Mouse (Mus musculus) embryonic facial prominence, embryonic 11.5 days (tissue): Measurements from ENCODE around the gene Atf6. TPM values are rescaled to one million over a fixed set of nuclear protein-coding genes. Genes with fewer than 3 reads are reported as not detected.

Experiments used
- ATAC-seq: fragments of 200-750 bp; cut with Nextera tagmentation; replicated peaks from 2 replicates; pipeline ENCODE4 v1.8.0; 2017; ENCODE audit warnings: low read depth; ENCODE audit not compliant: insufficient number of reproducible peaks, low FRiP score, low TSS enrichment
- DNase-seq: peaks from one replicate; pipeline ENCODE4 v3.0.0-alpha.2; 2015; ENCODE audit warnings: low spot score
- H3K27ac ChIP-seq: fragments of 300-500 bp; sonication (generic); replicated peaks from 2 replicates; pipeline ENCODE4 v1.5.1; 2014; ENCODE audit warnings: mild to moderate bottlenecking, low read depth, low read length, control low read depth
- H3K27me3 ChIP-seq: fragments of 300-500 bp; sonication (generic); 2 replicates; pipeline ENCODE4 v1.6.1; 2014; ENCODE audit warnings: mild to moderate bottlenecking, low read length, moderate library complexity, mixed read lengths; ENCODE audit not compliant: control insufficient read depth, insufficient read depth
- H3K36me3 ChIP-seq: fragments of 300-500 bp; sonication (generic); replicated peaks from 2 replicates; pipeline ENCODE4 v1.6.1; 2014; ENCODE audit warnings: low read depth, mild to moderate bottlenecking, low read length, moderate library complexity, mixed read lengths; ENCODE audit not compliant: control insufficient read depth, insufficient read depth
- H3K4me1 ChIP-seq: fragments of 300-500 bp; sonication (generic); 2 replicates; pipeline ENCODE4 v1.6.1; 2014; ENCODE audit warnings: low read length, mixed read lengths; ENCODE audit not compliant: control insufficient read depth, insufficient read depth
- H3K4me2 ChIP-seq: fragments of 300-500 bp; sonication (generic); 2 replicates; pipeline ENCODE4 v1.6.1; 2014; ENCODE audit warnings: low read depth, mild to moderate bottlenecking, control low read depth, low read length, moderate library complexity
- H3K4me3 ChIP-seq: fragments of 300-500 bp; sonication (generic); 2 replicates; pipeline ENCODE4 v1.5.1; 2014; ENCODE audit warnings: low read depth, low read length, control low read depth
- H3K9ac ChIP-seq: fragments of 300-500 bp; sonication (generic); replicated peaks from 2 replicates; pipeline ENCODE4 v1.6.1; 2014; ENCODE audit warnings: mild to moderate bottlenecking, control low read depth, low read length
- H3K9me3 ChIP-seq: fragments of 300-500 bp; sonication (generic); replicated peaks from 2 replicates; pipeline ENCODE4 v1.6.1; 2016; ENCODE audit warnings: mild to moderate bottlenecking, low read length, inconsistent platforms, mixed read lengths; ENCODE audit not compliant: control insufficient read depth
- WGBS: fragments of 180-500 bp; shearing (Covaris S2); extraction: QIAGEN DNeasy Blood & Tissue Kit; methylation state at CpG from one replicate; pipeline ENCODE4 v1.1.7; 2014; 5-methylcytosine and 5-hydroxymethylcytosine counted together
- polyA plus RNA-seq: library from polyadenylated mRNA; unstranded; fragments of >200 nt; fragmentation: Nextera tagmentation; extraction: Ambion mirVana; gene quantifications from 2 replicates; pipeline ENCODE4 v1.2.1, GENCODE M21; 2014

Gene Atf6
- polyA plus RNA-seq, 1 experiment from 2014 or later, result 8.4 TPM

DNA sequence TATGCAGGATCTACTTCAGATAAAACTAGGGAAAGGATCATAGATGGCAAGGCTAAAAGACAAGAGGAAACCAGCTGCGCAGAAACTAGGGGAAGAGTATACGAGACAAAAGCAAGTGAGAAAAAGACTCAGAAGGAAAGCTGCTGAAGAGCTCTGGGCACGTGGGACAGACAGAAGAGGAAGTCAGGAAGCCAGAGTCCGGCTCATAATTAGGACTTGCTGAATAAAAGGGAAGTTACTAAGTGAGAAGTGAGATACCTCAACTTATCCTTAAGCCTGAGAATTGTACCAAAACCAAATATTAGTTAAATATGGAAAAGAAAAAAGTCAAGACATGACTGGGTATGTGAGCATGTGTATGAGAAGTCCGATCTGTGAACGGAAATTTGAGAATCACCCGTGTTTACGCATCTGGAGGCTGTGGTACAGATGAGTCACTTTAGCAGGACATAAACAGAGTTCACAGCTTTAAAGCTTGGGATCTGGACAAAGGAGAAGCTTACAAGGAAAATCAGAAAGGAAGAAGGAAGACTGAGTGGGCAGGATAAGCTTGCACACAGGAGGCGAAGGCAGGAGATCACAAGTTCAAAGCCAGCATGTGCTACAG is 71.7 kb downstream of the Atf6 start:
- Histone ChIP-seq H3K27me3 (no peaks in the 10 kb centered on the region), H3K4me2 (no peak overlapping the region), H3K4me1 (no peaks in the 10 kb centered on the region), H3K4me3 (no peak overlapping the region), H3K9ac (no peak overlapping the region), H3K36me3 (no peaks in the 10 kb centered on the region), H3K27ac (no peak overlapping the region), H3K9me3 (no peaks in the 10 kb centered on the region)
- DNase-seq (no peak), ATAC-seq (no peak)
- 83% methylated on average over 9 of the region's 9 CpGs for WGBS

DNA sequence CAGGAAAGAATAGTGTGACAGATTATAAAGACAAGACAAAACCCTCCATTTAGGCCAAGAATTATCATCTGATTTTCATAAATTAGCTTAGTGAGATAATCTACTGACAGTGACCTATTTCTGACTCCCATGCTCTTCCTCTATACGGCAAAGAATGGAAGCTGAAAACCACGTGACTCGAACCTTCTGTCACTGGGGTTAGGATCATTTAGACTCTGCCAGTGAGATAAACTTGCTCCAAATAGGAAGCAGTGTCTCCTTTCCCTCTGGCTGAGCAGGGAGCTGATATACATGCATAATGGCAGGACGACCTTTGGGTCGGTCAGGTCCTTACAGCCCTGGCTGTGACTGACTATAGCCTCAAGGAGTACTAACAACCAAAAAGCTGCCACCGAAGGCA is 76.0 kb downstream of the Atf6 start:
- Histone ChIP-seq H3K4me3 (no peak overlapping the region), H3K36me3 (no peaks in the 10 kb centered on the region), H3K9ac (no peak overlapping the region), H3K4me1 (no peaks in the 10 kb centered on the region), H3K9me3 (no peaks in the 10 kb centered on the region), H3K27ac (no peak overlapping the region), H3K27me3 (no peaks in the 10 kb centered on the region), H3K4me2 (no peak overlapping the region)
- 77% methylated on average over 6 of the region's 6 CpGs for WGBS
- no peak for ATAC-seq
- no peak for DNase-seq

DNA sequence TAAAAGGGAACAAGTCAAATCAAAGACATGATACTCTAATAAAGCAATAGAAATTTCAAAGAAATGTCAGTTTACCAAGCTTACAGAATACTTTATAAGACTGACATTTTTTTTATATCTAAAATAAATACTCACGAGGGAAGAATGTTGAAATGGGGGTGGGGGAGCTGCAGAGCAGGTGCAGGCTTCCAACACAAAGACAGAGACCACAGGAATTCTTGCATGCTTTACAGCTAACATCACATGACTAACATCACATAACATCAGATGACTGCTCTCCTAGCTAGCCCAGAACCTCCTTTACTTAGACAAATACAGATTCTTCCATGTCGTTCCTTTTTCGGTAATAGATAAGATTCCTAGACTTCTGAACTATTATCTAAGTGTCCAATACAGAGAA is 76.6 kb downstream of the Atf6 start:
- Histone ChIP-seq H3K36me3 (no peaks in the 10 kb centered on the region), H3K27me3 (no peaks in the 10 kb centered on the region), H3K4me3 (no peak overlapping the region), H3K4me2 (no peak overlapping the region), H3K27ac (no peak overlapping the region), H3K9me3 (no peaks in the 10 kb centered on the region), H3K9ac (no peak overlapping the region), H3K4me1 (no peaks in the 10 kb centered on the region)
- no peak for ATAC-seq
- WGBS, result 83% methylated on average over 3 of the region's 3 CpGs
- DNase-seq, result no peak

DNA sequence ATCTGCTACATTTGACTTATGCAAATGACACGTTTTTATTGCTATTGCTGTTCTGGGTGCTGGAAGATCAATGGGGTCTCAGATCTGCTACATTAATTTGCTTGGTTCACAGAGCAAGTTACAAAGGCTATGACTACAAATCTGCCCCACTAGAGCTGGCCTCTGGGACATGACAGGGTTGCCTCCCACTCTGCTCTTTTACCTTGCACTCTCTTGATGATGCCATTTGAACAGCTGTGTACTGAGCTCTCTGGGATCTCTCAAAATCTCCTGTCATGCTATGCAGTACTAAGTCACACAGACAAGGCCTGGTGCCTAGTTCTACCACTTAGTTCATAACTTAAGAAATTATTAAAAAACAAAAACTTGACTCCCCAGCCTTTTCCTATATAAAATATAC is 79.9 kb downstream of the Atf6 start:
- no peak overlapping the region for H3K9ac ChIP-seq
- H3K4me1 ChIP-seq, result no peaks in the 10 kb centered on the region
- H3K4me3 ChIP-seq, result no peak overlapping the region
- no peak for ATAC-seq
- no peak overlapping the region for H3K4me2 ChIP-seq
- H3K36me3 ChIP-seq, result no peaks in the 10 kb centered on the region
- 70% methylated on average over 1 of the region's 1 CpGs for WGBS
- H3K27me3 ChIP-seq, result no peaks in the 10 kb centered on the region
- DNase-seq, result no peak
- no peaks in the 10 kb centered on the region for H3K9me3 ChIP-seq
- no peak overlapping the region for H3K27ac ChIP-seq

DNA sequence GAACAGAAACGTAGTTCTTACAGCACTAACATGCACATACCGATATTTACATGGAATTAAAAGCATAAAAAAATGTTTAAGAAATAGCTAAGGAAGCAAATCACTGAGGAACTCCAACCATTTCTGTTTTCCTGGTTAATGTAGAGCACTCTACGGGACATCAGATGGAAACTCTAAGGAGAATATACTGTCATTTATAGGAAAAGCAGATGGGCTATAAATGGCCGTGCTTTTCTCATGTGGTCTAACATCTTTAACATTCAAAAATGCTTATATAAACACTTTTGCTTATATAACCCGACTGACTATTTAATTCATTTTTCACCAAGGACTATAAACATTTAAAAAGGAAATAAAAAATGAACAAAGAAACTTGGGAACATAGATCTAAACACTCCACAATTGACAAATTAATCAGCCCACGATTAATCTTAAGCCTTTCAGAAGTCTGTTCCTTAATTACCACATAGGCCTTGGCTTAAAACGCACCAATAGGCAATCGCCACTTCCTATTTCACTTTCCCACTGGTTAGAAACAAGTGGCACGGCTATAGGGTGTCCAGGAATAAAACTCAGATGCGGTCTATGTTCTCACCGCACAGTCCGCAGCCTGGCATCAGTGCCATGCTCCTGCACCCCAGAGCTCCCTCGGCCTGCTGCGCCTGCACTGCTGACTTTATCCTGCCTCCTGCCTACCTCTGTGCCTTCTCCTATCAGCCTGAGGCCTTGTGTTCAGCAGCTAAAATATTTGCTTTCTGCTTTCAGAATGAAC is 80.8 kb downstream of the Atf6 start:
- H3K4me2 ChIP-seq, result no peak overlapping the region
- H3K27me3 ChIP-seq, result no peaks in the 10 kb centered on the region
- no peaks in the 10 kb centered on the region for H3K4me1 ChIP-seq
- H3K36me3 ChIP-seq, result no peaks in the 10 kb centered on the region
- no peak overlapping the region for H3K4me3 ChIP-seq
- no peak overlapping the region for H3K27ac ChIP-seq
- H3K9ac ChIP-seq, result no peak overlapping the region
- ATAC-seq (no peak), DNase-seq (no peak)
- 91% methylated on average over 14 of the region's 14 CpGs for whole genome bisulfite sequencing
- no peaks in the 10 kb centered on the region for H3K9me3 ChIP-seq

DNA sequence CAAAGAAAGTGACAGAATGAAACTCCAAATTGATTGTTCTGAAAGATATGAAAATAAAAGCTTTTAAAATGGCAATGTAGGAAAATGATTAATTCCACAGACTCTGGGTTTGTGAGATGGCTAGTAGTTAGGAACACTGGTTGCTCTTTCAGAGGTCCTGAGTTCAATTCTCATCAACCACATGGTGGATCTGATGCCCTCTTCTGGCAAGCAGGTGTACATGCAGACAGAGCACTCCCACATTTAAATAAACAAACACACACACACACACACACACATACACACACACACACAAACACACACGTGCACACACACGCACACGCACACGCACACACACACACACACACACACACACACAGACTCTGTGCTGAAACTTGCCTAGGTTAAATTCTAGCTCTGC is 89.9 kb downstream of the Atf6 start:
- DNase-seq (no peak), ATAC-seq (no peak)
- no peak overlapping the region for H3K4me2 ChIP-seq
- no peaks in the 10 kb centered on the region for H3K36me3 ChIP-seq
- H3K4me3 ChIP-seq, result no peak overlapping the region
- no peaks in the 10 kb centered on the region for H3K27me3 ChIP-seq
- no peak overlapping the region for H3K9ac ChIP-seq
- no peaks in the 10 kb centered on the region for H3K4me1 ChIP-seq
- no peaks in the 10 kb centered on the region for H3K9me3 ChIP-seq
- 100% methylated on average over 4 of the region's 4 CpGs for WGBS
- H3K27ac ChIP-seq, result no peak overlapping the region

DNA sequence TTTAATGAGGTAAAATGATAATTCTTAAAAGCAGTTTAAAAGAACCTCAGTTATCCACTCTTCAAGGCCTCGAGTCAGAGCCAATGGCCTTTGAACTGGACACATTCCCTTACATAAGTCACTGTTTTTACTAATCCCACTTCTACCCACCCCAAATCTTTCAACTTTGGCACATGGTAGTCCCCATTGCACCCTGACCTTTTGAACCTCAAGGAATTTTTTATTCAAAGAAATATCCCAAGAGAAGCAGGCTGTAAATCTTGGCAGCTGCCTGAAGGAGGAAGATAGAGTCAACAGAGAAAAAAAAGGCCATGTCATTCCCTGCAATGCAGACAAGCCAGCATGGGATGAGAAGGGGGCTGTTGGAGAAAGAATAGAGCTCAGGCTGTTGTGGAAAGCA is 93.1 kb downstream of the Atf6 start:
- Histone ChIP-seq H3K36me3 (no peaks in the 10 kb centered on the region), H3K9me3 (no peaks in the 10 kb centered on the region), H3K9ac (no peak overlapping the region), H3K27me3 (no peaks in the 10 kb centered on the region), H3K4me3 (no peak overlapping the region), H3K27ac (no peak overlapping the region), H3K4me2 (no peak overlapping the region), H3K4me1 (no peaks in the 10 kb centered on the region)
- ATAC-seq, result no peak
- 76% methylated on average over 1 of the region's 1 CpGs for WGBS
- DNase-seq, result no peak

DNA sequence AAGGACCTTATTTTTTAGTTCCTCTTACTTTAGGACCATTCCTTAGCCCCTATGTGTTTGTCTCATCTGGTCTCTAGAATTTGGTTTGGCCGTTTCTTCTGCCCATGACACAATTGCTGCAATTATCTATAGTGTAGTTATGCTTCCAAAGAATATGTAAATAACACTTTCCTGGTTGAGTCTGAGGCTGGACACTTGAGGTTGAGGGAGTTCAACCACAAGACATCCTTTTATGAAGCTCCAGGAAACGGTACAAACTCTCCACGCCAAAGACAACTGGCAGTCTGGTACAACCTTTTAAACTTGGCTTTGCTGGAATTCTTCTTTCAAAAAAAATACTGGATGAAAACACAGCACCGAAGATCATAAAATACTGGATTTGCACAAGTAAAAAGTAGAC is 94.1 kb downstream of the Atf6 start:
- H3K9ac ChIP-seq, result no peak overlapping the region
- no peak overlapping the region for H3K27ac ChIP-seq
- H3K4me2 ChIP-seq, result no peak overlapping the region
- H3K27me3 ChIP-seq, result no peaks in the 10 kb centered on the region
- ATAC-seq (no peak), DNase-seq (no peak)
- H3K9me3 ChIP-seq, result no peaks in the 10 kb centered on the region
- H3K4me3 ChIP-seq, result no peak overlapping the region
- H3K4me1 ChIP-seq, result no peaks in the 10 kb centered on the region
- 89% methylated on average over 4 of the region's 4 CpGs for WGBS
- no peaks in the 10 kb centered on the region for H3K36me3 ChIP-seq
